Mouse (Mus musculus) testis, adult 2 months (tissue): Measurements from ENCODE around the gene Barx1.

Experiments used
- CTCF ChIP-seq: fragments of 200-500 bp; IDR thresholded peaks from 2 replicates; pipeline ENCODE4 v1.5.1; 2012; ENCODE audit warnings: low read depth, mild to moderate bottlenecking, inconsistent platforms, low read length, moderate library complexity; ENCODE audit not compliant: control insufficient read depth, insufficient read depth, insufficient replicate concordance
- POLR2A ChIP-seq: fragments of 200-500 bp; IDR thresholded peaks from 2 replicates; pipeline ENCODE4 v1.6.1; 2012; ENCODE audit warnings: low read depth, mild to moderate bottlenecking, inconsistent platforms, low read length, moderate library complexity; ENCODE audit not compliant: control insufficient read depth

DNA sequence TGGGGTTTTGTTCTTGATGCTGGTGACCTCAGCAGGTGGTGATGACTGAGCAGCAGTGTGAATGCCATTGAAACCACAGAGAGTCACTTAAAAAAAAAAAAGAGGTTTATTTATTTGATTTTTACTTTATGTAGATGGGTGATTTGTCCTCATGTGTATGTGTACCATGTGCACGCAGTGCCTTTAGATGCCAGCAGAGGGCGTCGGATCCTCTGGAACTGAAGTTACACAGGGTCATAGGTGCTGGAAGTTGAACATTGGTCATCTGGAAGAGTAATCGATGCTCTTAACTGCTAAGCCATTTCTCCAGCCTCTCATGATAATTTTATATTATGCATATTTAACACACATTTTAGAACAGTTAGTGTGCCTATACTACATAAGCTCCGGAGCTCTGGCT lies 11.8 kb downstream of the Barx1 start:
- TF ChIP-seq POLR2A (no peak), CTCF (peak; percentile 64; the same call in 1 of the 2 replicates)
